In genomic region chr5:129740976-129741375, GRCm38 (mm10) we compare ENCODE assay signal across 9 mouse cellular contexts. TPM values are rescaled to one million over a fixed set of nuclear protein-coding genes. Genes with fewer than 3 reads are reported as not detected.
DNase-seq lines count a peak whose midpoint lies in the region; ATAC-seq and TF ChIP-seq lines count a peak whose summit lies in the region.
"Had no signal": no experiment of that assay in that cellular context is flagged by ENCODE, and none has a peak within 500 bp of the region (broad histone marks: within the 10 kb centered on the region; RNA-seq: fewer than 3 reads in every experiment).

No protein-coding gene starts in this region.

- peaks cover 8% of the 10 kb centered on the region; the same call in 1 of the 2 replicates for H3K4me1 ChIP-seq in heart, postnatal 0 days (ENCODE audit: control insufficient read depth, insufficient read depth)
- H3K4me1 ChIP-seq in midbrain, embryonic 14.5 days (ENCODE audit: control insufficient read depth, insufficient read depth, low read length) = no peaks in the 10 kb centered on the region
- H3K4me1 ChIP-seq in midbrain, embryonic 15.5 days = no peaks in the 10 kb centered on the region

- no peak for ATAC-seq in heart, postnatal 0 days (ENCODE audit: insufficient read depth, low read depth)
- ATAC-seq in midbrain, embryonic 14.5 days (ENCODE audit: low FRiP score, low TSS enrichment) = no peak
- ATAC-seq in midbrain, embryonic 15.5 days (replicated peaks) = no peak

- peaks cover 51% of the 10 kb centered on the region for H3K36me3 ChIP-seq in heart, postnatal 0 days (replicated peaks; ENCODE audit: control insufficient read depth, insufficient read depth, low read length)
- peaks cover 40% of the 10 kb centered on the region for H3K36me3 ChIP-seq in midbrain, embryonic 14.5 days (ENCODE audit: control insufficient read depth, insufficient read depth, low read length)
- H3K36me3 ChIP-seq in midbrain, embryonic 15.5 days (replicated peaks) = peaks cover 3% of the 10 kb centered on the region; the same call in 1 of the 2 replicates

- no peaks in the 10 kb centered on the region for H3K27me3 ChIP-seq in heart, postnatal 0 days (ENCODE audit: control insufficient read depth, insufficient read depth, low read length)
- no peaks in the 10 kb centered on the region for H3K27me3 ChIP-seq in midbrain, embryonic 14.5 days (ENCODE audit: control insufficient read depth, insufficient read depth, low read length)
- no peaks in the 10 kb centered on the region for H3K27me3 ChIP-seq in midbrain, embryonic 15.5 days (replicated peaks)

- TF ChIP-seq EP300 in heart, postnatal 0 days (IDR thresholded peaks at IDR 0.05; ENCODE audit: low read depth) = no peak

- no peaks in the 10 kb centered on the region for H3K9me3 ChIP-seq in heart, postnatal 0 days (replicated peaks; ENCODE audit: control insufficient read depth, low read length)
- no peaks in the 10 kb centered on the region for H3K9me3 ChIP-seq in midbrain, embryonic 14.5 days (ENCODE audit: control insufficient read depth, low read length)
- H3K9me3 ChIP-seq in midbrain, embryonic 15.5 days = no peaks in the 10 kb centered on the region

- no peak overlapping the region for H3K27ac ChIP-seq in heart, postnatal 0 days (ENCODE audit: low read depth)
- H3K27ac ChIP-seq in midbrain, embryonic 14.5 days (replicated peaks; ENCODE audit: low read depth, low read length) = no peak overlapping the region
- H3K27ac ChIP-seq in midbrain, embryonic 15.5 days = no peak overlapping the region

- TF ChIP-seq CTCF in heart, postnatal 0 days (IDR thresholded peaks at IDR 0.05; ENCODE audit: low read depth) = peak; percentile 75

- no peak overlapping the region for H3K9ac ChIP-seq in heart, postnatal 0 days (replicated peaks; ENCODE audit: low read depth, low read length)
- no peak overlapping the region for H3K9ac ChIP-seq in midbrain, embryonic 14.5 days (replicated peaks; ENCODE audit: low read length)
- no peak overlapping the region for H3K9ac ChIP-seq in midbrain, embryonic 15.5 days

- H3K4me3 ChIP-seq in heart, postnatal 0 days (ENCODE audit: low read depth, low read length) = no peak overlapping the region
- H3K4me3 ChIP-seq in midbrain, embryonic 14.5 days (replicated peaks; ENCODE audit: low read depth, low read length) = no peak overlapping the region
- H3K4me3 ChIP-seq in midbrain, embryonic 15.5 days = no peak overlapping the region

- peak; percentile 31 for DNase-seq in heart, postnatal 0 days (ENCODE audit: low spot score)
- DNase-seq in heart, adult 8-10 months (ENCODE audit: low spot score) = no peak
- DNase-seq in midbrain, embryonic 14.5 days = peak; percentile 72
- DNase-seq in adrenal gland, postnatal 10 days = peak; percentile 61
- peak; percentile 41 for DNase-seq in lung, postnatal 10 days
- no peak for DNase-seq in MN1 (ENCODE audit: low spot score)
- DNase-seq in urinary bladder, postnatal 36 days (ENCODE audit: low spot score in 2 of 2) = no peak

- 100% methylated on average over 1 of the region's 1 CpGs for WGBS in heart, postnatal 0 days
- 100% methylated on average over 1 of the region's 1 CpGs for WGBS in midbrain, embryonic 14.5 days
- WGBS in midbrain, embryonic 15.5 days = 100% methylated on average over 1 of the region's 1 CpGs

- H3K4me2 ChIP-seq in heart, postnatal 0 days (ENCODE audit: low read depth, low read length) = no peak overlapping the region
- no peak overlapping the region for H3K4me2 ChIP-seq in midbrain, embryonic 14.5 days (ENCODE audit: low read length)
- H3K4me2 ChIP-seq in midbrain, embryonic 15.5 days = no peak overlapping the region

RNA-seq across cellular contexts. Expression of gene Nipsnap2, which starts 16.1 kb away (rescaled TPM):
- 563 and 624 TPM in 2 replicates for total RNA-seq in heart, postnatal 0 days (2014; rRNA removed; ENCODE audit: low replicate concordance)
- polyA plus RNA-seq in heart, postnatal 0 days (2015; fragmentation: Nextera tagmentation; extraction: Ambion mirVana) = 720 and 738 TPM in 2 replicates
- 1,000 to 10,000 TPM in 2 of 4 experiments, 100 to 1,000 TPM in 2; 969 to 1,032 (median 999) TPM for total RNA-seq in heart, adult 8-10 months (2022)
- polyA plus RNA-seq in midbrain, embryonic 14.5 days (2014; fragmentation: Nextera tagmentation; extraction: Ambion mirVana) = 80.4 and 88.3 TPM in 2 replicates
- polyA plus RNA-seq in midbrain, embryonic 15.5 days (2015; fragmentation: Nextera tagmentation; extraction: Ambion mirVana) = 81.8 and 82.0 TPM in 2 replicates
- 100 to 1,000 TPM; 125 to 184 TPM for total RNA-seq in adrenal gland, postnatal 10 days (2021)

RNA-seq across cellular contexts. Expression of gene Mrps17, which starts 25.7 kb away (rescaled TPM):
- total RNA-seq in heart, postnatal 0 days (2014; rRNA removed; ENCODE audit: low replicate concordance) = 141 and 196 TPM in 2 replicates
- 173 and 181 TPM in 2 replicates for polyA plus RNA-seq in heart, postnatal 0 days (2015; fragmentation: Nextera tagmentation; extraction: Ambion mirVana)
- 10 to 100 TPM; 86.3 to 98.9 (median 90.7) TPM for total RNA-seq in heart, adult 8-10 months (2022)
- 182 and 200 TPM in 2 replicates for polyA plus RNA-seq in midbrain, embryonic 14.5 days (2014; fragmentation: Nextera tagmentation; extraction: Ambion mirVana)
- polyA plus RNA-seq in midbrain, embryonic 15.5 days (2015; fragmentation: Nextera tagmentation; extraction: Ambion mirVana) = 161 and 167 TPM in 2 replicates
- total RNA-seq in adrenal gland, postnatal 10 days (2021) = 100 to 1,000 TPM in 1 of 2 experiments, 10 to 100 TPM in 1; 94.3 to 101 TPM

RNA-seq across cellular contexts. Expression of gene Sept14, which starts 32.7 kb away (rescaled TPM):
- total RNA-seq in heart, postnatal 0 days (2014; rRNA removed; ENCODE audit: low replicate concordance) = not detected in 2 replicates
- not detected in 2 replicates for polyA plus RNA-seq in heart, postnatal 0 days (2015; fragmentation: Nextera tagmentation; extraction: Ambion mirVana)
- not detected for total RNA-seq in heart, adult 8-10 months (2022)
- polyA plus RNA-seq in midbrain, embryonic 14.5 days (2014; fragmentation: Nextera tagmentation; extraction: Ambion mirVana) = not detected in 2 replicates
- polyA plus RNA-seq in midbrain, embryonic 15.5 days (2015; fragmentation: Nextera tagmentation; extraction: Ambion mirVana) = not detected in 2 replicates
- total RNA-seq in adrenal gland, postnatal 10 days (2021) = not detected
- polyA plus RNA-seq: intestine, embryonic 14.5 days had no signal

RNA-seq across cellular contexts. Expression of gene Psph, which starts 46.3 kb away (rescaled TPM):
- 21.9 and 30.1 TPM in 2 replicates for total RNA-seq in heart, postnatal 0 days (2014; rRNA removed; ENCODE audit: low replicate concordance)
- polyA plus RNA-seq in heart, postnatal 0 days (2015; fragmentation: Nextera tagmentation; extraction: Ambion mirVana) = 26.2 and 26.5 TPM in 2 replicates
- total RNA-seq in heart, adult 8-10 months (2022) = 1 to 10 TPM; 8.0 to 10.0 (median 8.6) TPM
- polyA plus RNA-seq in midbrain, embryonic 14.5 days (2014; fragmentation: Nextera tagmentation; extraction: Ambion mirVana) = 34.0 and 36.2 TPM in 2 replicates
- polyA plus RNA-seq in midbrain, embryonic 15.5 days (2015; fragmentation: Nextera tagmentation; extraction: Ambion mirVana) = 24.0 and 35.1 TPM in 2 replicates
- 10 to 100 TPM; 25.2 to 28.4 TPM for total RNA-seq in adrenal gland, postnatal 10 days (2021)

Comparison
In these comparisons a context has a peak if more than half of its experiments do, and no peak if none do; other contexts are left out.
1. DNase-seq: peak in heart, postnatal 0 days (single experiment), midbrain, embryonic 14.5 days (single experiment), adrenal gland, postnatal 10 days (single experiment) and lung, postnatal 10 days (single experiment); none in heart, adult 8-10 months (single experiment), MN1 (single experiment) and urinary bladder, postnatal 36 days (0 of 2).